Mouse (Mus musculus) hindbrain, embryonic 11.5 days (tissue): ENCODE data around the gene Zfp113. TPM values are rescaled to one million over a fixed set of nuclear protein-coding genes. Genes with fewer than 3 reads are reported as not detected.

Experiments
- ATAC-seq: fragments of 200-750 bp; cut with Nextera tagmentation; 2 replicates; pipeline ENCODE4 v1.8.0; 2017; ENCODE audit warnings: mild to moderate bottlenecking, moderate TSS enrichment, moderate library complexity; ENCODE audit not compliant: low FRiP score
- DNase-seq: peaks from one replicate; pipeline ENCODE4 v3.0.0-alpha.2; 2015; ENCODE audit warnings: low spot score
- H3K27ac ChIP-seq: fragments of 300-500 bp; sonication (generic); 2 replicates; pipeline ENCODE4 v1.5.1; 2014; ENCODE audit warnings: mild to moderate bottlenecking, low read depth, low read length
- H3K27me3 ChIP-seq: fragments of 300-500 bp; sonication (generic); 2 replicates; pipeline ENCODE4 v1.6.1; 2014; ENCODE audit warnings: mild to moderate bottlenecking, low read length, moderate library complexity, mixed read lengths; ENCODE audit not compliant: control insufficient read depth, insufficient read depth
- H3K36me3 ChIP-seq: fragments of 300-500 bp; sonication (generic); 2 replicates; pipeline ENCODE4 v1.6.1; 2014; ENCODE audit warnings: mild to moderate bottlenecking, low read length, moderate library complexity, mixed read lengths; ENCODE audit not compliant: control insufficient read depth, insufficient read depth
- H3K4me1 ChIP-seq: fragments of 300-500 bp; sonication (generic); replicated peaks from 2 replicates; pipeline ENCODE4 v1.6.1; 2014; ENCODE audit warnings: low read length, mixed read lengths; ENCODE audit not compliant: control insufficient read depth, insufficient read depth
- H3K4me2 ChIP-seq: fragments of 300-500 bp; sonication (generic); replicated peaks from 2 replicates; pipeline ENCODE4 v1.6.1; 2014; ENCODE audit warnings: mild to moderate bottlenecking, low read depth, low read length
- H3K4me3 ChIP-seq: fragments of 300-500 bp; sonication (generic); 2 replicates; pipeline ENCODE4 v1.5.1; 2014; ENCODE audit warnings: low read depth, low read length
- H3K9ac ChIP-seq: fragments of 300-500 bp; sonication (generic); 2 replicates; pipeline ENCODE4 v1.6.1; 2014; ENCODE audit warnings: low read depth, low read length
- H3K9me3 ChIP-seq: fragments of 300-500 bp; sonication (generic); 2 replicates; pipeline ENCODE4 v1.6.1; 2016; ENCODE audit warnings: low read length; ENCODE audit not compliant: control insufficient read depth
- WGBS: fragments of 180-500 bp; shearing (Covaris S2); extraction: QIAGEN DNeasy Blood & Tissue Kit; methylation state at CpG from one replicate; pipeline ENCODE4 v1.1.7; 2014; 5-methylcytosine and 5-hydroxymethylcytosine counted together
- polyA plus RNA-seq: library from polyadenylated mRNA; unstranded; fragments of >200 nt; fragmentation: Nextera tagmentation; extraction: Ambion mirVana; gene quantifications from 2 replicates; pipeline ENCODE4 v1.2.1, GENCODE M21; 2014

Gene Zfp113
- polyA plus RNA-seq, 1 experiment from 2014 or later, result 33.4 TPM

DNA sequence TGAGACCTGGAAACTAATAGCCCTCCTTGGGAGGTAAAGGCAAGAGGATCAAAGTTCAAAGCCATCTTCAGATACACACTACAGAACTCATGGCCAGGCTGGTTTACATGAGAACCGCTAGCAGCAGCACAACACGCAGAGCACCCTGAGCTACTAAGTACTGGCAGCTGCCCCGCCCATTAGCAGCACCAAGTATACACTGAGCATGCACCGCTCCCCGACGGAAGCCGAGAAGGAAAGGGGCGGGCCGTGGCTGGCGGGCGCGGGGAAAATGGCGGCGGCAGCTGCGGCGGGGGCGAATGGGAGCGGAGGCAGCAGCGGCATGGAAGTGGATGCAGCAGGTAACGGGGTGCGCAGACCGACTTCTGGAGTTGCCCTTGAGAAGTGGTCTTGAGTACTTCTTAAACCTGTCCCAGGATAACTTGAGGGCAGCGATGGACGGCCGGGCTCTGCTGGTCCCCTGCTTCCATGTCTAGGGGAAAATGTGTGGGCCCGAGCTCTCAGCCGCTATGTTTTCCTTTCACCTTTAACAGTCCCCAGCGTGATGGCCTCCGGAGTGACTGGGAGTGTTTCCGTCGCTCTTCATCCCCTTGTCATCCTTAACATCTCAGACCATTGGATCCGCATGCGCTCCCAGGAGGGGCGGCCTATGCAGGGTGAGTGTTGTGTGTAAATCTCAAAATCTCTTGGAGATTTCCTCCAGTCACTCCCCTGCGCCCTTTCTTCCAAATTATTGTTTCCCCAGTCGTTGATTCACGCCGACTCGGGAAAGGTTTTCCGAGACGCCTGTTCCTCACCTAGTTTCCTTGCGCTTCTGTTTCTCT, 5.5 kb upstream of the Zfp113 start, which contains the start of gene Cops6:
Gene Cops6 (plus strand): TSS at position 230 of the 824 bp plus-strand sequence.
- peak within 1 kb of the TSS; percentile 74 for H3K9ac ChIP-seq
- H3K4me3 ChIP-seq, result peak within 1 kb of the TSS; percentile 75
- peaks cover 15% of the 10 kb centered on the region; the same call in 1 of the 2 replicates for H3K36me3 ChIP-seq
- WGBS, result 1% methylated on average over 42 of the region's 42 CpGs
- H3K27me3 ChIP-seq, result no peaks in the 10 kb centered on the region
- H3K27ac ChIP-seq, result peak within 1 kb of the TSS; percentile 45; the same call in 1 of the 2 replicates
- peak within 1 kb of the TSS; percentile 83 for H3K4me2 ChIP-seq
- DNase-seq, result peak; percentile 95
- H3K4me1 ChIP-seq, result no peaks in the 10 kb centered on the region; the same call in 1 of the 2 replicates
- peak; percentile 92 for ATAC-seq
- no peaks in the 10 kb centered on the region for H3K9me3 ChIP-seq

DNA sequence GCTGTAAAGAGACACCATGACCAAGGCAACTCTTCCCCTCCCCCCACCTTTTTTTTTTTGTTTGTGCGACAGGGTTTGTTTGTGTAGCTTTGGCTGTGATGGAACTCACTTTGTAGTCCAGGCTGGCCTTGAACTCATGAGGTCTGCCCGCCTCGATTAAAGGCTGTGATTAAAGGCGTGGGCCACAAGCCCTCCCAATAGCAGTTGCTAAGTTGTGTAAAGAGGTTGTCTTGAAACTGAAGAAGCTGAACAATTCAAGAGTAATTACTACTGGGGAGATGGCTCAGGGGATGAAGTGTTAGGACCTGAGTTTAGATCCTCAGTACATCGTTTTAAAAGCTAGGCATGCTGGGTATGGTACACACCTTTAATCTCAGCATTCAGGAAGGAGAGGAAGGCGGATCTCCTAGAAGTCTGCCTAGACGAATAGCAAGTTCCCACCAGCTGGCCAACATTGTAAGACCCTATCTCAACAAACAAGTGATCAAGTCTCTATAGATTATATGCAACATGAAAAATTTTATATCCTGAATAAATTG, 4.7 kb upstream of the Zfp113 start:
- Histone ChIP-seq H3K4me1 (no peaks in the 10 kb centered on the region; the same call in 1 of the 2 replicates), H3K36me3 (peaks cover 14% of the 10 kb centered on the region; the same call in 1 of the 2 replicates), H3K4me3 (peak overlapping the region; percentile 75; the same call in 1 of the 2 replicates), H3K4me2 (peak overlapping the region; percentile 83), H3K27me3 (no peaks in the 10 kb centered on the region), H3K9me3 (no peaks in the 10 kb centered on the region), H3K27ac (no peak overlapping the region), H3K9ac (peak overlapping the region; percentile 74; the same call in 1 of the 2 replicates)
- WGBS, result 70% methylated on average over 7 of the region's 7 CpGs
- no peak for DNase-seq
- no peak for ATAC-seq

GRCm38 (mm10) chr5:138154390-138154789, 1.2 kb downstream of the Zfp113 start:
- Histone ChIP-seq H3K4me2 (peak overlapping the region; percentile 69), H3K4me1 (no peaks in the 10 kb centered on the region), H3K27me3 (no peaks in the 10 kb centered on the region), H3K36me3 (0 out of 2 replicates have a peak, but pooled peaks cover 5% of the 10 kb centered on the region), H3K27ac (no peak overlapping the region), H3K9me3 (no peaks in the 10 kb centered on the region), H3K9ac (peak overlapping the region; percentile 90), H3K4me3 (peak overlapping the region; percentile 81)
- 82% methylated on average over 3 of the region's 3 CpGs for WGBS
- ATAC-seq, result no peak
- DNase-seq, result no peak

DNA sequence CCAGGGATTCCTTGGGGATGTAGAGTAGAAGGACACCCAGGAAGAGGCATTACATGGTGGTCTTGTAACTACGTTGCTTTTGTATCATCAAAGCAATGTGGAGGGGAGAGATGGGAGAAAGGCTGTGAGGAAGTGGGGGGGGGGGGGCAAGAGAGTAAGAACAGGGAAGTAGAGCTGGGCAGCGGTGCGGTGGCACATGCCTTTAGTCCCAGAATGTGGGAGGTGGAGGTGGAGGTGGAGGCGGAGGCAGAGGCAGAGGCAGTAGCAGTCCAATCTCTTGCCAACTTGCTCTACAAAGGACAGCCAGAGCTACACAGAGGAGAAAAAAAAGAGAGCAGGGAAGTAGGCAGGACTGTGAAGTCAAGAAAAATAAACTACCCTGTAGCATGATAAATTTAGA, 17.0 kb downstream of the Zfp113 start:
- Histone ChIP-seq H3K4me3 (no peak overlapping the region), H3K36me3 (no peaks in the 10 kb centered on the region), H3K27me3 (no peaks in the 10 kb centered on the region), H3K4me2 (no peak overlapping the region), H3K9ac (no peak overlapping the region), H3K27ac (no peak overlapping the region; the same call in 1 of the 2 replicates), H3K9me3 (no peaks in the 10 kb centered on the region), H3K4me1 (no peaks in the 10 kb centered on the region)
- DNase-seq (no peak), ATAC-seq (no peak)
- 79% methylated on average over 4 of the region's 4 CpGs for WGBS

DNA sequence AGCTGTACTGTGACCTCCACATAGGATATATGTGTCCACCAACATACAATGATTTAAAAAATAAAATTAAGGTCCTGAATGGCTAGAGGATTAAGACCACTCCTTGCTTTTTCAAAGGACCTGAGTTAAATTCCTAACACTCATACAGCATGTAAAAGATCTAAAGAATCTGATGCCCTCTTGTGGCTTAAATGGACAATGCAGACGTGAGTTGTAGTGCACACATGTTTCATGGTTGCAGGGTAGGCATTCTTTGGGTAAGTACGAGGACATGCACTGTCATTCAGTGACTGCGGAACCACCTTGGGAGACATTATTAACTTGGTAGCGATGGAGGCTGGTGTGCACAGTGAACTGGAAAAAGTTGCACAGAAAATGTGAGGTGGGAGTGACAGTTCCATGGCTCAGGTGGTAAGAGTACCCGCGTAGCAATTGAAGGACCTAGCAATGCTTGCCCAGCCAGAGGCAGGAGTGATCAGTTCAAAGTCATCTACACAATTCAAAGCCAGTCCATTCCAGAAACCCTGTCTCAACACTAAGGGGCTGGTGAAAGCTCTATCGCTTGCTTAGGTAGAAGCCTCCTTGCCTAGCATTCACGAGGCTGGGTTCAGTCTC, 17.5 kb downstream of the Zfp113 start:
- DNase-seq (peak; percentile 67), ATAC-seq (peak; percentile 45; the same call in 1 of the 2 replicates)
- Histone ChIP-seq H3K4me3 (no peak overlapping the region), H3K27ac (no peak overlapping the region), H3K27me3 (no peaks in the 10 kb centered on the region), H3K4me2 (no peak overlapping the region), H3K9ac (no peak overlapping the region), H3K9me3 (no peaks in the 10 kb centered on the region), H3K4me1 (no peaks in the 10 kb centered on the region), H3K36me3 (0 out of 2 replicates have a peak, but pooled peaks cover 2% of the 10 kb centered on the region)
- 62% methylated on average over 8 of the region's 8 CpGs for WGBS

- H3K36me3 ChIP-seq, result 0 out of 2 replicates have a peak, but pooled peaks cover 2% of the 10 kb centered on the region
- no peak overlapping the region for H3K4me3 ChIP-seq
- ATAC-seq, result no peak
- DNase-seq, result no peak
- no peak overlapping the region for H3K4me2 ChIP-seq
- H3K4me1 ChIP-seq, result no peaks in the 10 kb centered on the region
- H3K9ac ChIP-seq, result no peak overlapping the region
- H3K27me3 ChIP-seq, result no peaks in the 10 kb centered on the region
- no peak overlapping the region for H3K27ac ChIP-seq
- H3K9me3 ChIP-seq, result no peaks in the 10 kb centered on the region
- 91% methylated on average over 4 of the region's 4 CpGs for WGBS
Observed at GRCm38 (mm10) chr5:138137257-138137656, 18.3 kb downstream of the Zfp113 start.

GRCm38 (mm10) chr5:138132425-138133064, 23.0 kb downstream of the Zfp113 start:
- no peak for ATAC-seq
- no peaks in the 10 kb centered on the region for H3K27me3 ChIP-seq
- no peak overlapping the region for H3K9ac ChIP-seq
- H3K4me2 ChIP-seq, result no peak overlapping the region
- H3K4me3 ChIP-seq, result no peak overlapping the region
- no peaks in the 10 kb centered on the region for H3K4me1 ChIP-seq
- peaks cover 9% of the 10 kb centered on the region; the same call in 1 of the 2 replicates for H3K36me3 ChIP-seq
- no peak for DNase-seq
- no peaks in the 10 kb centered on the region for H3K9me3 ChIP-seq
- H3K27ac ChIP-seq, result no peak overlapping the region
- 95% methylated on average over 5 of the region's 5 CpGs for whole genome bisulfite sequencing

DNA sequence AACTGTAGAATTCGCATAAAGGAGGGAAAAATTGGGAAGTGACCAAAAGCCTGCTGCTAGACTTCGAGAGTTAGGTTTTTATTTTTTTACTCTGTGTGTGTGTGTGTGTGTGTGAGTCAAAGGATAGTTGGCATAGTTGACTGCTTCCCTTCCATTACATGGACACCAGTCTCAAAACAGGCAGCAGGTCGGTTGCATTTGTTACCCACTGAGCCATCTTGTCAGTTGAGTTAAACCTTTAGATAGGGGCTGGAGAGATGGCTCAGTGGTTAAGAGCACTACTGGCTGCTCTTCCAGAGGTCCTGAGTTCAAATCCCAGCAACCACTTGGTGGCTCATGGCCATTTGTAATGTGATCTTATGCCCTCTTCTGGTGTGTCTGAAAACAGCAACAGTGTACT, 37.5 kb downstream of the Zfp113 start:
- 95% methylated on average over 3 of the region's 3 CpGs for WGBS
- H3K9ac ChIP-seq, result peak overlapping the region; percentile 58; the same call in 1 of the 2 replicates

More for the DNA sequence above, 37.5 kb downstream of the Zfp113 start:
- Histone ChIP-seq H3K4me1 (peaks cover 2% of the 10 kb centered on the region; the same call in 1 of the 2 replicates), H3K9me3 (no peaks in the 10 kb centered on the region), H3K36me3 (0 out of 2 replicates have a peak, but pooled peaks cover 2% of the 10 kb centered on the region), H3K4me3 (peak overlapping the region; percentile 52), H3K4me2 (peak overlapping the region; percentile 48), H3K27me3 (no peaks in the 10 kb centered on the region), H3K27ac (no peak overlapping the region)
- ATAC-seq (no peak), DNase-seq (no peak)
